Mouse (Mus musculus): Measurements from ENCODE around the gene Hhipl1.

The Hhipl1 gene

DNA sequence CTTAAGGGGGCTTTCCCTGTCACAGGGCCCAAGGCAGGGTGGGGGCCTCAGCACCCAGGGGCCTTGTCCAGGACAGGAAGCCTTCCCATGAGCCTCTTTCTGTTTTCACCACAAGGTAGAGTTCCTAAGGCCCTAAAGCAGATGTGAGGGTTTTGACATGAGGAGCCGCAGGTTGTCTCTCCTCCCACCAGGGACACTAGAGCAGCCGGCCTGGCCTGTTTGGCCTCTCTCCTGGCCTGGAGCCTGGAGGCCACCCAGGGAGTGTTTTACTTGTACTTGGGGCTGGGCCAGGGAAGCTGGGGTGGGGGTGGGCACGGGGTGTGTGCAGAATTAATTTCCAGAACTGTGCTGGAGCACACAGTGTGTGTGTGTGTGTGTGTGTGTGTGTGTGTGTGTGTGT, 59.3 kb downstream of the Hhipl1 start:
- 32% methylated on average over 3 of the region's 3 CpGs for WGBS

GRCm38 (mm10) chr12:108365868-108366267, 59.8 kb downstream of the Hhipl1 start:
- WGBS, result 58% methylated on average over 7 of the region's 7 CpGs

DNA sequence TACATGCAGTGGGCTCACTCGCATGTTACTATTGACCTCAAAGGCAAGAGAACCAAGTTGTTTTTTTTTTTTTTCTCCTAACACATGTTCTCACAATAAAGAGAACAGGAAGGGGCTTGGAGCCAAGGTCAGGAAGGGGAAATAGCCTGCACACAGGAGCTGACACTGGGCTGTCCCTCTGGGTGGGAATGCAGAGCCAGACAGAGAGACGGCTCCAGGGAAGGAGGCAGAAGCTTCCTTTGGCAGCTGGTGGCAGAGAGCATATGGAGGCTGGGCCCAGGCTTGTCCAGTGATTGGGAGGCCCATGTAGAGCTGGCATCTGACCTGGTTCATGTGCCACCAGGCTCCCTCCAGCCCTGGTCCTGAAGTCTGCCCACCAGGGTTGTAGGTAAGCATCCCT, 61.8 kb downstream of the Hhipl1 start:
- WGBS, result 63% methylated on average over 2 of the region's 2 CpGs

DNA sequence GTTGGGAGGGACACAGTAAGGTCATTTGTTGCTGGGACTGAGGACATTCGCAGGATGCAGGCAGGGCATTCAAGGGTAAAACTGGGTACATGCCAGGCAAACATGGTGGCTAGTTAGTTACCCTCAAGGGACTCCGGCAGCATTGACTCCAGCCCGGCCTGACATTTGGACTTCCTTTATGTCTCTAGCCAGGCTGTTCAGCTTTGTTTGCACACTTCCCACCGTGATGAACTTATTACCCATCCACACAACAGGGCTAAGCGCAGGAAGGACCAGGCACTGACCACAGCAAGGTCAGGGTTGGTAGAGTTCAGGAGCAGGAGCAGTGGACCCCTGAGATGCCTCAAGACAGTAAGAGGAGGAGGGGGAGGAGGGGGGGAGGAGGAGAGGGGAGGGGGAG, 62.9 kb downstream of the Hhipl1 start:
- 55% methylated on average over 5 of the region's 5 CpGs for WGBS

GRCm38 (mm10) chr12:108370596-108371428, 64.7 kb downstream of the Hhipl1 start, which contains the start of gene Eml1:
Eml1 (plus strand) TSS chr12:108370957.
- 72% methylated on average over 19 of the region's 19 CpGs for WGBS

DNA sequence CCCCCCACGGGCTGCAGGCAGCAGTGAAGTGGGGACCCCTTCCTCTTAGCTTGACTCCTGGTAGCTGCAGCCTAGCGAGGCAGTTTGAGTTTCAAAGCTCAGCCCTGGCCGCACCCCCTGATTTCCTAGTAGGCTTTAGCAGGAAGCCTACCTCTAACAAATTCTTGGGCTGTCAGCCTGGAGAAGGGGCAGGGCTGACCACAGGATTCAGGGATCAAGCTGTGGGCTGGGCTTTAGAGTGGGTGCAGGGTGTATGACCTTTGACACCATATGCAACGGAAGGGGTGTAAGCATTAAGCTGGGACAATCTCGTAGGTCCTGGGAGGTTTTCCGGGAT, 65.3 kb downstream of the Hhipl1 start:
- WGBS, result 78% methylated on average over 6 of the region's 6 CpGs

GRCm38 (mm10) chr12:108372241-108372640, 66.2 kb downstream of the Hhipl1 start:
- WGBS, result 77% methylated on average over 17 of the region's 17 CpGs

GRCm38 (mm10) chr12:108373611-108374010, 67.5 kb downstream of the Hhipl1 start:
- 88% methylated on average over 9 of the region's 9 CpGs for WGBS

GRCm38 (mm10) chr12:108374689-108375088, 68.6 kb downstream of the Hhipl1 start:
- WGBS, result 89% methylated on average over 8 of the region's 8 CpGs

GRCm38 (mm10) chr12:108378379-108379133, 72.5 kb downstream of the Hhipl1 start:
- 56% methylated on average over 13 of the region's 13 CpGs for WGBS

Measured in cerebral cortex, adult 2 months (tissue).